Mouse (Mus musculus): ENCODE measurements at regions not wholly inside any gene's neighbourhood (a gene's known extent, or its start where the extent isn't known, plus 50 kb on each side); places are given as distances from the start of the nearest gene placed in this dataset.

- DNase-seq (ENCODE audit: low spot score in 2 of 2), result no peak
Observed at GRCm38 (mm10) chr12:110219750-110220149, 59.1 kb upstream of the Dio3 start.

DNA sequence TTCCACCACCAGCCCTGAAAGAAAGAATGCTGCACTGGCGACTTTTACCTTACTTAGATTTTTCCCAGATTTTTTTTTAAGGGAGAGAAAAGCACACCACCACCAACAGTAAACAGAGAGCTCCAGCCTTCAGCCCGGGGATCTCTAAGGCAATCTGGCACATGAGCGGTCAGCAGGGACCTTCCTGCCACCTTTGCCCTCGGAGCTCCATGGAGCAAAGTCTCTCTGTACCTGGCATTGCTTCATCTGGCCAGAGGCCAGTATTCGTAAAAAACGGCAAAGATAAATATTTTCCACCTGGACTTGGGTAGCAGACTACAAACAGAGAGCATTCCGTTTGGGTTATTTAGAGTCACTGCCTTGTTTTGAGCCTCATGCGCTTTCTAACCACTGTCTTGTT lies 58.4 kb upstream of the Dio3 start:
- no peak for DNase-seq (ENCODE audit: low spot score in 2 of 2)

DNA sequence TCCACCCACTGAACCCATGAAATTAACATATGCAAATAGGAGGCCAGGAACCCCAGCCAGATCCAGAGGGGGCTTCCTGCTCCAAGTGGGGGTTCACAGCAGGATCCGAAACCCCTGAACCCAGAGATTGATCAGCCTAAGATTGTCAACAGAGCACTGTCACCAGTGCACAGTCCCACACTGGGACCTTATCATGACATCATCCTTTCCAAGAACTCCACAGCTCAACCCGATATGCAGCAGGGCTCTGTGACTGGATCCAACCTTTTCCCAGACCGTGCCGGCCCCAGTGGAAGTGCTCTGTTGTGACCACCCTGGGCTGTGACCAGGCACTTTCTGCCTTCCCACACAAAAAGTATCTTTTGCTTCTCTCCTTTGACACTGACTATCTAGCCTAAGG lies 57.7 kb upstream of the Dio3 start:
- no peak for DNase-seq (ENCODE audit: low spot score in 2 of 2)

DNA sequence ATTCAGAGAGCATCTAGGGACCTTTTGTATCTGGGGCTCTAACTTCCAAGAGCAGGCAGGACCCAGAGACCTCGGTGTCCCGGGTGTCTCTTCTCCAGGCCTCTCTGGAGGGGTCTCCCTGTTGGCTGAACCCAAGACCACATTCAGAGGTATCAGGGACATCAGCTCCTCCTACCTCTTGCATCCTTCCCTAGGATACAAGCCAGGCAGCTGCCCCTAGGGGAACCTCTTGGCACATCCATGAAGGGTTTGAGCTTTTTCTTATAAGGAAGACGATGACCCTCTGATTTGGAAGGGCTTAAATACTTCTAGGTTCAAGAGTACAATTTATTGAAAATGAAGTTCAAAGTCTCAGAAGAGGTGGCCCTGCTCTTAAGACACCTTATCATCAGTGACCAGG lies 57.2 kb upstream of the Dio3 start:
- no peak for DNase-seq (ENCODE audit: low spot score in 2 of 2)

DNA sequence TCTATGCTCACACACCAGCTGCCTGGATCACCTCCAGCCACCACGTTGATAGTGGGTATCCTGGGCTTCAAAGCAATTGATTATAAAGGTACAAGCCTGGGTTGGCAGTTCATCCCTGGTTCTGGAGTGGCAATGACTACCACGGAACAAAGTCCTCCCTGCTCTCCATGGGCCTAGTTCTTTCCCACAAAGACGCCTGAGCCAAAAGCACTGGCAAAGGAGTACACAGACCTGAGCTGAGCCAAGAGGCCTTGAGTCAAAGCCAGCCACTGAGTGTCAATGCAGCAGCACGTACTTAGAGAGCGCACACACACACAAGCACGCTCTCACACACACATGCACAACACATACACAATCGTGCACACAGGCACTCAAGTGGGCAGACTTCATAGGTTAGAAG lies 54.6 kb upstream of the Dio3 start:
- no peak for DNase-seq (ENCODE audit: low spot score in 2 of 2)

DNA sequence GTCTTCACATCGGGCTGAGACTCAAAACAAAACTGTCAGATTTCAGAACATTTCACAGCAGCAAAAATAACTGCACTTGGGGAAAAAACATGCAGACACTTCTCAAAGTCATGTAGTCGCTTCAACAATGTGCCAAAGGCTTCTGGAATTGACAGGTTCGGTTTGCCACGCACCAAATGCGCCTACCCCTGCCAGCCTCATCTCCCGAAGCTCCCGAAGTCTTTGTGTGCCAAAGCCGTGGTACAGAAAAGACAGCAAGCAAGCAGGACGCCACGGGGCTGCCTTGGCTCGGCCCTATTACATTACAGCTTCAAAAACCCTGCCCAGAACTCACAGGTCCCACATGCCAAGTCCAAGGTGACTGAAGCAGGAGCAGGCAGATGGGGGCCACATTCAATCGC lies 50.9 kb upstream of the Dio3 start:
- peak; percentile 21 to 58 for DNase-seq (ENCODE audit: low spot score in 2 of 2)

Small RNAs in the stretch of these regions (microRNA-seq; reads per million reads assigned to microRNA genes)
- gene Gm24321, result 0 reads per million in 2 experiments
- gene Gm25252, result 0 reads per million in 2 experiments
- gene Gm25750, result 0 reads per million in 2 experiments
- 0 to 0.22 reads per million in 2 experiments for gene Gm27379
- 0 reads per million in 2 experiments for gene Gm44322
- gene Mir1193, result 22.7 to 40.1 reads per million in 2 experiments
- gene Mir1197, result 0 reads per million in 2 experiments
- 581 to 684 reads per million in 2 experiments for gene Mir134
- gene Mir154, result 1,040 to 1,246 reads per million in 2 experiments
- gene Mir299a, result 0 reads per million in 2 experiments
- 0 reads per million in 2 experiments for gene Mir299b
- 533 to 671 reads per million in 2 experiments for gene Mir300
- gene Mir3072, result 90.8 to 98.8 reads per million in 2 experiments
- gene Mir323, result 727 to 1,008 reads per million in 2 experiments
- 131 to 211 reads per million in 2 experiments for gene Mir329
- gene Mir369, result 1,792 to 3,112 reads per million in 2 experiments
- 0 reads per million in 2 experiments for gene Mir376a
- 177 reads per million in 2 experiments for gene Mir376b
- 338 to 415 reads per million in 2 experiments for gene Mir376c
- gene Mir377, result 58.0 to 96.7 reads per million in 2 experiments
- 6,749 to 7,390 reads per million in 2 experiments for gene Mir379
- 0 reads per million in 2 experiments for gene Mir380
- 558 to 646 reads per million in 2 experiments for gene Mir381
- 6,161 to 11,282 reads per million in 2 experiments for gene Mir382
- 0 reads per million in 2 experiments for gene Mir409
- 61.0 to 123 reads per million in 2 experiments for gene Mir410
- 6,830 to 7,465 reads per million in 2 experiments for gene Mir411
- 70.4 to 81.0 reads per million in 2 experiments for gene Mir412
- gene Mir453, result 0 reads per million in 2 experiments
- gene Mir485, result 2,452 to 3,127 reads per million in 2 experiments
- gene Mir487b, result 1,704 to 4,115 reads per million in 2 experiments
- 9.0 to 11.7 reads per million in 2 experiments for gene Mir494
- 115 to 156 reads per million in 2 experiments for gene Mir495
- gene Mir496a, result 99.9 to 134 reads per million in 2 experiments
- 0 reads per million in 2 experiments for gene Mir539
- gene Mir541, result 5,124 to 7,911 reads per million in 2 experiments
- gene Mir543, result 318 to 368 reads per million in 2 experiments
- 4.0 to 8.2 reads per million in 2 experiments for gene Mir544
- 0 reads per million in 2 experiments for gene Mir654
- gene Mir666, result 287 to 295 reads per million in 2 experiments
- gene Mir667, result 895 to 1,088 reads per million in 2 experiments
- 773 to 1,637 reads per million in 2 experiments for gene Mir668
- 29.3 to 37.2 reads per million in 2 experiments for gene Mir679
- 4.0 to 9.0 reads per million in 2 experiments for gene Mir758
- gene Mir882, result 0 reads per million in 2 experiments
